Mouse (Mus musculus) left cerebral cortex, postnatal 4 days (tissue): Measurements from ENCODE around the gene Adap2. TPM values are rescaled to one million over a fixed set of nuclear protein-coding genes. Genes with fewer than 3 reads are reported as not detected.
A peak's percentile ranks its signal among the peaks of the same experiment; 100 is the strongest.

ENCODE experiments used
- DNase-seq: peaks from one replicate; pipeline ENCODE4 v3.0.0-alpha.2; 2022
- intact Hi-C: fragments of 180-260 bp; cut with DNase I; formaldehyde crosslinking; loops from one replicate; pipeline ENCODE4 v1.15.1; 2025
- total RNA-seq, 2 experiments: library from RNA; stranded (reverse); gene quantifications; 2 replicates each; pipeline ENCODE4 v1.2.3; 2021

Adap2 gene
- total RNA-seq, 2 experiments from 2014 or later, result 3.0 to 5.0 TPM

DNA sequence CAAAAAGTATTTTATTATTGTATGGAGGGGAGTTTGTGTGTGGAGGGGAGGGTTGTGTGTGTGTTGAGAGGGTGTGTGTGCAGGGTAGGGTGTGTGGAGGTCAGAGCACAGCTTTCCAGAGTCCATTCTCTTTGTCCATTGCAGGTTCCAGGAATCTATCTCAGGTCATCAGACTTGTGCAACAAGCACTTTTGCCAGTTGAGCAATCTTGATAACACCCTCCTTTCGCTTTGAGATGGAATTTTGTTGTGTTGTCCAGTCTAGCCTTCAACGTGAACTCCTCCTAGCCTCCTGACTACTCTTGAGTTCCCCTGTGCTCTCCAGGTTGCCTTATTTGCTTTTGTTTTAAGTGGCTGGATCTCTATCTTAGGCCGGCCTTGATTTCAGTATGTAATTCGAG, 36.4 kb downstream of the Adap2 start:
- DNase-seq, result no peak
- intact Hi-C loops, result no loop called here

DNA sequence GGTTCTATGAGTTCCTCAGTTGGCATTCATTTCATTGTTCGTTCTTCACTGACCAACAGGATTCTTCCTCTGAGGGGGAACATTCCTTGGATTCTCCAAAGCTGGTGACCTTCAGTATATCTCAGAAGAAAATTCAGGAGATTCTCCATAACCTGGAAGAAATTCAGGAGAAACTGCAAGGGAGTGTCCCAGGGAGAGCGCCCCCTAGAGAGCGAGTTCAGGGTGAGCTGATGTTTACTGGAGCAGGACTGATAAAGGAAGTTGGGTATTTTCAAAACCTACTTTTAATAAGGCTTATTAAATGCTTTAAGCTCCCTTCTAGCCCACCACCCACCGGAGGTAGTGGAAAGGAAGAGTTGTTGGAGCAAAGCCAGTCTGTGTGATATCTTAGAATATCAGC, 39.9 kb downstream of the Adap2 start:
- no peak for DNase-seq
- intact Hi-C loops, result no loop called here

GRCm38 (mm10) chr11:80196351-80196750, 42.4 kb downstream of the Adap2 start:
- DNase-seq, result no peak
- intact Hi-C loops, result no loop called here

- no peak for DNase-seq
- intact Hi-C loops, result no loop called here
These were observed 45.4 kb downstream of the Adap2 start for GRCm38 (mm10) chr11:80199316-80199715.

DNA sequence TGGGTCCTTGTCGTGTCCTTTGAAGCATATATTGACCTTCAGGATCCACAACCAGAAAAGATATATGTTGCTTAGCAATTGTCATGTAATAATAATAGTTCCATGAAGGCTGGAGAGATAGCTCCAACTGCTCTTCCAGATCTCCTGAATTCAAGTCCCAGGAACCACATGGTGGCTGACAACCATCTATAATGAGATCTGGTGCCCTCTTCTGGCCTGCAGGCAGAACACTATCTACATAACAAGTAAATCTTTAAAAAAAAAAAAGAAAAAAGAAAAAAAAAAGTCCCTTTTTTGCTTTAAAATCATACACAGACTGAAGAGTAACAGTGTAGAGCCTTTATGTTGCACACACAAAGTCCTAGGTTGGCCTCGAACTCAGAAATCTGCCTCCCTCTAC, 45.9 kb downstream of the Adap2 start:
- intact Hi-C loops, result no loop called here
- DNase-seq, result no peak

DNA sequence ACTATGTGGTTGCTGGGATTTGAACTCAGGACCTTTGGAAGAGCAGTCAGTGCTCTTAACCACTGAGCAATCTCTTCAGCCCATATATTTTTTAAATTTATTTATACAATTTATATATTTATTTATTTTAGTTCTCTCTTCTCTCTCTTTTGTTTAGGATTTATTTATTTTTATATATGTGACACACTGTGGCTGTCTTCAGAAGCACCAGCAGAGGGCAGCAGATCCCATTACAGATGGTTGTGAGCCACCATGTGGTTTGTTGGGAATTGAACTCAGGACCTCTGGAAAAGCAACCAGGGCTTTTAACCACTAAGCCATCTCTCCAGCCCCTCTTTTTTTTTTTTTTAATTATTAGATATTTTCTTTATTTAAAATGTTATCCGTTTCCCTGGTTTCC, 46.4 kb downstream of the Adap2 start:
- intact Hi-C loops, result no loop called here
- no peak for DNase-seq

DNA sequence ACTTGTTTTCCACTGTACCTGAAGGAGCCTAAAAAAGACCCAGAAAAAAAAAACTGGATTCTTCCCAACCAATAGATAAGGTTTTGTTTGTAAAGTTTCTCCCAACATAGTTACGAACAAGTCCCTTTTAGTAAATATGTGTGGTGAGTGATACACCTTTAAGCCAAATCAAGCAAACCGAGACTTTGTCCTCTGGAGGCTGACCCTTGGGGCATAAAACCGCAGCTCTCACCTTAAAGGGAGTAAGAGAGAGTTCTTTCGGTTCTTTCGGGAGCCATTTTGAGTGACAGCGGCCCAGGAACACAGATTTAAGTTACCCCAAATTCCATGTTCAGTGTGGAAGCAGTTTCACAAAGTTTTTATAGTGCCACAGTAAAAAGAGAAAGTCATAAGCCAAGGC, 48.4 kb downstream of the Adap2 start:
- intact Hi-C loops, result no loop called here
- no peak for DNase-seq

DNA sequence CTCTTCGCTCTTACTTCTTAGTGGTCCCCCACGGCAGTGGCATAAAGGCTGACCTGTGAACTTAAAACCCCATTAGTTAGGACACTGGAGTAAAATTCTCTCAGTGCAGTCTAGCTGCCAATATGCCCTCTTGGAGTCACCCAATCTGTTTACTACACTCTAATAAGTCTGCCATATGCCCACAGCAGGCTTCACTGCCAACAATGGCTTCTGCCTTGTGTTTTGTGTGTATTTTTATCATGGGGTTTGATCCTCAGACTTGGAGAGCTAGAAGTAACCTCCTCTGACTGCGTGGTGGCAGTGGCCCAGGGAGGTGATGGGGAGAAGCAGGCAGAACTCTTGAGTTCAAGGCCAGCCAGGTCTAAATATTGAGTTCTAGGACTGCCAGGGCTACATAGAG, 50.1 kb downstream of the Adap2 start:
- no peak for DNase-seq
- intact Hi-C loops, result no loop called here

GRCm38 (mm10) chr11:80204941-80205340, 51.0 kb downstream of the Adap2 start:
- DNase-seq, result no peak
- intact Hi-C loops, result no loop called here

DNA sequence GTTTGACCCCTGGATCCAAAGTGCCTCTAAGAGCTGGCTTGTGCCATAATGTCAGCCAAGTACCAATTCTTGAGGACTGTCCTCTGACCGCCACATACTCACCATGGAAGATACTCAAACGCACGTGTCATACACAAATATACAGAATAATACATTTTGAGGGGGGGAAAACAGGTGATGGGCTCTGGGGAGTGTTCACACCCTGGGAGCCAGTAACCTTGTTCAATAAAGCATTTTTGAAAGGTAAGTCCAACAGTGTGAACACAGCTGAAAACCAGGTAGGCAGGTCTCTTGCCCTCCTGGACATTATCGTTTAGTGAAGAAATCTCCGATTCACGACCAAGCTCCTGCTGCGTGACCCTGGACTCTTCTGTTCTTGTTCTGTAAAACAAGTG, 54.6 kb downstream of the Adap2 start:
- intact Hi-C loops, result no loop called here
- DNase-seq, result no peak

GRCm38 (mm10) chr11:80208860-80209800, 55.2 kb downstream of the Adap2 start, which contains the start of gene Rhot1:
Gene Rhot1 (plus strand): TSS chr11:80209019.
- intact Hi-C loops, result no loop called here
- DNase-seq, result peak; percentile 96

GRCm38 (mm10) chr11:80210321-80210720, 56.4 kb downstream of the Adap2 start:
- intact Hi-C loops, result loop anchor here (10.0 kb wide), 1 partner anchor 176 kb away; no protein-coding TSS in a partner anchor

DNA sequence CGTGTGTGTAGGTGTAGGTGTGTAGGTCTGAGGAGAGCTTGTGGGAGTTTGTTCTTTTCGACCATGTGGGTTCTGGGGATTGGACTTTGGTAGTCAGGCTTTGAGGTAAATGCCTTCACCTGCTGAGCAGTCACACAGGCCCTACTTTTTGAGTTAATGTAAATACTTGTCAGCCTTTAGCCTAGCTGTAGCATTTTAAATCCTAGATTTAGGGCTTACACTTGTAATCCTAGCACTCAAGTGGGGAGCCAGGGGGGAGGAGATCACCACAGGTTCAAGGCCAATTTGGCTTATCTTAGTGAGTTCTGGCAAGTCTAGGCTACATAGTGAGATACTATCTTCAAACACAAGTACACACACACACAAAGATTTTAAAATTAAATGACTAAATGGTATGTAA, 58.4 kb downstream of the Adap2 start:
- no peak for DNase-seq
- intact Hi-C loops, result loop anchor here (10.0 kb wide), 1 partner anchor 177 kb away; no protein-coding TSS in a partner anchor

More at GRCm38 (mm10) chr11:80210321-80210720, 56.4 kb downstream of the Adap2 start:
- no peak for DNase-seq

DNA sequence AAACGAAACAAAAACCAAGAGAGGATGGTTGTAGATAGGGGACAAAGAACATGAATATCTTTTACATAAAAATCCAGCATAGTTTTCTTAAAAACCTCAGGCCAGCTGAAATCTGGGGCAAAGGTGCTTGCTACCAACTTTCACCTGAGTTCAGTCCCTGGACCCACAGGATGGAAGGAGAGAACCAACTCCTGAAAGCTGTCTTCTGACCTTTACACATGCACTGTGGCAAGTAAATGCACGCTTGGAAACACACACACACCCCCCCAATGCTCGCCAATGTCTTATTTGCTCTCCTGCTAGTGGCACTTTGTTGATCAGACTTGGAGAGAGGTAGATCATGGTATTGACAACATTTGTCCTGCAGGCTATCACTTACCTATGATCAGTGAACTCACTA, 61.4 kb downstream of the Adap2 start:
- intact Hi-C loops, result loop anchor here (10.0 kb wide), 1 partner anchor 180 kb away; no protein-coding TSS in a partner anchor
- DNase-seq, result no peak

DNA sequence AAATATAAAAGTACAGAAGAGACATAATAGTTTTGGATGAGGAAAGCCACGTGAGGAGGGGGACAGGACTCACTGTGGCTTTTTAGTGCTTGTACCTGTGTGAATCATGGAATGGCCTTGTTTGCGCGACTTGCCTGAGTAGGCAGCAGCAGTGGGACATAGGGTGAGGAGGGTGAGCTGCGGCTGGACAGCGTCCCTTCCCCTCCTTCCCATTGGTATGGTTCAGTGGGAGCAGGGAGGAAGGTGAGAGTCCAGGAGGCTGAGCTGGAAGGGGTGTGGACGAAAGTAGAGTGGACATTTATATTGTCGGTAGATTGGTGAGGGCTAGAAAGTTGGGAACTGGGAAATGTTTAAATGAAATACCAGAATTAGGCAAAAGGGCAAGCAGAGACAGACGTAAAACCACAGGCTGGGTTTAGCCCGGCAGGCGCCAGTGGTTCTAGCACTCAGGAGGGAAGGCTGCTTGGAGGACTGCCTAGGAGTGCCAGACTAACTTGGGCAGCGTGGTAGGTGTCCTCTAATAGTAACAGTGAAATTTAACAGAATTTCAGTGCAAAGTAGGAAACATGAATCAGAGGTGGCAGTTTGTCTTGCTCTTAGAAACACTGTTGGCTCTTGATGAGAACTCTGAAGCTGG, 64.9 kb downstream of the Adap2 start:
- intact Hi-C loops, result loop anchor here (10.0 kb wide), 1 partner anchor 184 kb away; no protein-coding TSS in a partner anchor
- DNase-seq, result no peak

Other genes starting within 250 kb of the Adap2 start
- gene Utp6, start 191.7 kb upstream of the Adap2 start, total RNA-seq, result 10 to 100 TPM; 35.0 to 47.8 TPM
- gene Suz12, start 161.0 kb upstream of the Adap2 start, total RNA-seq, result 10 to 100 TPM; 46.8 to 46.9 TPM
- gene Crlf3, start 73.1 kb upstream of the Adap2 start, total RNA-seq, result 10 to 100 TPM; 13.1 to 14.5 TPM
- gene Atad5, start 64.7 kb upstream of the Adap2 start, total RNA-seq, result 1 to 10 TPM; 8.0 to 8.9 TPM
- gene Tefm, start 11.9 kb upstream of the Adap2 start, total RNA-seq, result 10 to 100 TPM; 11.2 to 11.4 TPM
- 1 to 10 TPM; 1.6 to 1.7 TPM for gene Rnf135, start 29.7 kb downstream of the Adap2 start, total RNA-seq
- gene Rhot1, start 54.9 kb downstream of the Adap2 start, total RNA-seq, result 10 to 100 TPM; 64.9 to 65.2 TPM
- gene Rhbdl3, start 146.8 kb downstream of the Adap2 start, total RNA-seq, result 1 to 10 TPM; 6.3 to 7.1 TPM
- 10 to 100 TPM; 41.1 to 45.2 TPM for gene 5730455P16Rik, start 223.9 kb downstream of the Adap2 start, total RNA-seq
- gene Zfp207, start 229.2 kb downstream of the Adap2 start, total RNA-seq, result 100 to 1,000 TPM; 193 to 206 TPM